Mouse (Mus musculus) layer of hippocampus, adult 11-12 months (tissue): ENCODE data around the gene Dhx35.

Experiments
- DNase-seq: peaks from one replicate; pipeline ENCODE4 v3.0.0; 2022; ENCODE audit warnings: low spot score

Gene Dhx35

GRCm38 (mm10) chr2:158893171-158893853, 98.7 kb downstream of the Dhx35 start:
- no peak for DNase-seq

GRCm38 (mm10) chr2:158898469-158899196, 104.0 kb downstream of the Dhx35 start:
- DNase-seq: no peak
